Mouse (Mus musculus) testis, adult 2 months (tissue): ENCODE measurements around the gene Syce3. TPM values are rescaled to one million over a fixed set of nuclear protein-coding genes. Genes with fewer than 3 reads are reported as not detected.

Experiments used
- H3K27ac ChIP-seq: fragments of 200-500 bp; 2 replicates; pipeline ENCODE4 v1.5.1; 2012; ENCODE audit warnings: low read depth, low read length; ENCODE audit not compliant: control insufficient read depth, insufficient read depth
- H3K27me3 ChIP-seq: fragments of 200-500 bp; 2 replicates; pipeline ENCODE4 v1.6.1; 2012; ENCODE audit warnings: mild to moderate bottlenecking, low read length, moderate library complexity; ENCODE audit not compliant: control insufficient read depth, insufficient read depth
- H3K36me3 ChIP-seq: fragments of 200-500 bp; 2 replicates; pipeline ENCODE4 v1.6.1; 2012; ENCODE audit warnings: mild to moderate bottlenecking, low read length; ENCODE audit not compliant: control insufficient read depth, insufficient read depth
- H3K4me1 ChIP-seq: fragments of 200-500 bp; 2 replicates; pipeline ENCODE4 v1.6.1; 2012; ENCODE audit warnings: low read length; ENCODE audit not compliant: control insufficient read depth, insufficient read depth
- H3K4me3 ChIP-seq: fragments of 200-500 bp; 2 replicates; pipeline ENCODE4 v1.5.1; 2012; ENCODE audit warnings: low read depth, mild to moderate bottlenecking, low read length, moderate library complexity, mixed read lengths; ENCODE audit not compliant: control insufficient read depth
- CTCF ChIP-seq: fragments of 200-500 bp; IDR thresholded peaks from 2 replicates; pipeline ENCODE4 v1.5.1; 2012; ENCODE audit warnings: low read depth, mild to moderate bottlenecking, inconsistent platforms, low read length, moderate library complexity; ENCODE audit not compliant: control insufficient read depth, insufficient read depth, insufficient replicate concordance
- POLR2A ChIP-seq: fragments of 200-500 bp; IDR thresholded peaks from 2 replicates; pipeline ENCODE4 v1.6.1; 2012; ENCODE audit warnings: low read depth, mild to moderate bottlenecking, inconsistent platforms, low read length, moderate library complexity; ENCODE audit not compliant: control insufficient read depth
- polyA plus RNA-seq: library from polyadenylated mRNA; depleted of rRNA; stranded (reverse); fragments of >200 nt; gene quantifications from 2 replicates; pipeline ENCODE4 v1.2.3, GENCODE M21; 2012

Syce3 gene
- polyA plus RNA-seq, 1 experiment = 247 TPM

DNA sequence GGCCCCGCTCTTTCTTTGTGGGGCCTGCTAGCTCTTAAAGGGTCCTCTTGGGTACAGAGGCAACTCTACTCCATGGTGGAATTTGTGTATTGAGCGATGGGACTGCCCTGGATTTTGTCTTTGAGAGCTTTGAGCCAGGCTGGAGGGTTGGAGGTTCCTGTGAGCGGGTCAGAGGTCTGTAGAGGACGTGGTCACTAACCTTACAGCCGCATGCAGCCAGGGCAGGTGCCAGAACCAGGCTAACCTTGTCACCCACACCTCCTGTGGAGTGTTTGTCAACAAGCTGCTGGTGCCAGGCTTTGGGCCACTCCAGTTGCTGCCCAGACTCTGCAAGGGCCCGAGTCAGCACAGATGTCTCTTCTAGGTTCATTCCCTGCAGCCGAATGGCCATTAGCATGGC lies 34.3 kb downstream of the Syce3 start:
- peaks cover 2% of the 10 kb centered on the region; the same call in 1 of the 2 replicates for H3K27me3 ChIP-seq
- no peak overlapping the region for H3K4me3 ChIP-seq
- TF ChIP-seq POLR2A (no peak), CTCF (no peak)
- H3K36me3 ChIP-seq = no peaks in the 10 kb centered on the region
- H3K4me1 ChIP-seq = peaks cover 37% of the 10 kb centered on the region
- H3K27ac ChIP-seq = no peak overlapping the region

GRCm38 (mm10) chr15:89374801-89375534 lies 35.3 kb downstream of the Syce3 start:
- Histone ChIP-seq H3K4me3 (peak overlapping the region; percentile 91), H3K27ac (no peak overlapping the region; the same call in 1 of the 2 replicates), H3K4me1 (peaks cover 37% of the 10 kb centered on the region), H3K36me3 (no peaks in the 10 kb centered on the region), H3K27me3 (peaks cover 2% of the 10 kb centered on the region; the same call in 1 of the 2 replicates)
- TF ChIP-seq POLR2A = 0 out of 2 replicates have a peak, but pooled peaks have one; percentile 11
- TF ChIP-seq CTCF = no peak

DNA sequence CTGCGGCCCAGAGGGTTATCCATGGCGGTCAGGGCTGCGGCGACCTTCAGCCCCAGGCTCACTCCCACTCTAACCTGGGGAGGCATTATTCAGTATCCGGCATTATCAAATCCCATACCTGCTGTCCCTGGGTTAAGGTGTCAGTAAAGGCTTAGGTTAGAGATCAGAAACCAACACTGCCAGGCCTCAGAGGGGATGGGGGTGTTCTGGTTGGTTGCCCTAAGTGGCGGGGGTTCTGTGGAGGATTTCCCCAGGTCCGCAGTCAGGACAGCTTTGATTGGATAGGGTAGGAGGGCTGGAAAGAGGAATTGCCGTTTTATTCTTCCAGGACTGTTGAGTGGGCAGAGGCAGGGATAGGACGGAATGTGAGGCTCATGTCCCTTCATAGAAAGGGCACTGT lies 36.0 kb downstream of the Syce3 start:
- TF ChIP-seq POLR2A (no peak), CTCF (no peak)
- Histone ChIP-seq H3K27me3 (peaks cover 2% of the 10 kb centered on the region; the same call in 1 of the 2 replicates), H3K36me3 (no peaks in the 10 kb centered on the region), H3K4me1 (peaks cover 34% of the 10 kb centered on the region), H3K4me3 (peak overlapping the region; percentile 91), H3K27ac (peak overlapping the region; percentile 91)

GRCm38 (mm10) chr15:89373762-89374248 lies 36.5 kb downstream of the Syce3 start, which contains the start of gene Sco2:
Gene Sco2, minus strand, starts transcription at chr15:89373846.
- H3K27ac ChIP-seq = peak within 1 kb of the TSS; percentile 91
- H3K4me3 ChIP-seq = peak within 1 kb of the TSS; percentile 91
- H3K27me3 ChIP-seq = no peaks in the 10 kb centered on the region
- H3K4me1 ChIP-seq = peaks cover 29% of the 10 kb centered on the region
- TF ChIP-seq CTCF (peak; percentile 72; the same call in 1 of the 2 replicates), POLR2A (peak; percentile 84; the same call in 1 of the 2 replicates)
- H3K36me3 ChIP-seq = no peaks in the 10 kb centered on the region

DNA sequence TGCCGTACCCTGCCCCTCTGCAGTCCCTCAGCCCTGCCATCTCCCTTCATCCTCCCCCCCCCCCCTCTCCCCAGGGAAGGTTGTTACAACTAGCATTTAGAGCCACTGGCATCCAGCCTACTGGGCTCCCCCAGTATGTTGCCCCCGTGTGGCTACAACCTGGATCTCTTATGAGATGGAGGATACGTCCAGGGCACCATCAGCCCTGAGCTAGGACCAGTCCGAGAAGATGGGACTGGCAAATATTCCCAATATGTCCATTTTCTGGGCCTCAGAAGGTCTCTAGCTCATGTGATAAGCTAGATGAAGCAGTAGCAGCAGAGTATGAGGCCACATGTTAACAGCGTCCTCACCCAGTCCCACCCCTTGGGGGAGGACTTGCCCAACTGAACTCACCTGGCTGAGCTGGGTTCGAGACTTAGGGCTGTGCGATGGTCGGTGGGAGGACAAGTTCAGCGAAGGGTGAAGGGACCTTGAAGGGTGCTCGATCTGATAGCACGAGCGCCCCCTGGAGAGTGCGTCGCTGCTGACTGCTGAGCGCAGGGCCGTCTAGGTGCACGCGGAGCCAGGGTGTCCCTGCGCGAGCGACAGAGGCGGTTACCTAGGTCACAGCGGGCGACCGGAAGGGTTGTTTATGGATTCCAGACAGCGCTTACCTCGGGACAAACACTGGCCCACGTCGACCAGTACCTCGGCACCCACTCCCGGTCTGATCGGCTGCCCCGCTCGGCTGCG lies 37.1 kb downstream of the Syce3 start:
- Histone ChIP-seq H3K27me3 (no peaks in the 10 kb centered on the region), H3K4me3 (peak overlapping the region; percentile 91), H3K36me3 (no peaks in the 10 kb centered on the region), H3K4me1 (peaks cover 23% of the 10 kb centered on the region), H3K27ac (peak overlapping the region; percentile 91)
- TF ChIP-seq CTCF (peak; percentile 66; the same call in 1 of the 2 replicates), POLR2A (no peak)

GRCm38 (mm10) chr15:89372536-89372935 lies 37.8 kb downstream of the Syce3 start:
- Histone ChIP-seq H3K4me1 (peaks cover 17% of the 10 kb centered on the region), H3K36me3 (no peaks in the 10 kb centered on the region), H3K4me3 (peak overlapping the region; percentile 91), H3K27me3 (no peaks in the 10 kb centered on the region), H3K27ac (no peak overlapping the region)
- TF ChIP-seq CTCF (no peak), POLR2A (no peak)

DNA sequence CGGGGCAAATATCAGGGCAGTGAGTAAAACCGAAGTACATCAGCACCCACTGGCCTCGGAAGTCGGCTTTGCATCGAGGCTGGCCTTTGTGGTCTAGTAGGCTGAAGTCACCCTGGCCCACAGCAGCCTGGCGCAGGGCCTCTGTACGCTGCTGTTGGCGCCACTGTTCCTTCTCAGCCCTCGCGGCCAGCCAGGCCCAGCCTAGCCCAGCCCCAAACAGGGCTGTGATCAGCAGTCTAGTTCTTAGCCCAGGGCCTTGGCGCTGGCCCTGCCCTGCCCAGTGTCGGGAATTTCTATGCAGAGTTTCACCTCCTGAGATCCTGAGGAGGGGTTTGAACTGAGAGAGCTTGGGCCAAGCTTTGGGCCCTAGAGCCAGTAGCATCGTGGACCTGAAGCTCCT lies 38.2 kb downstream of the Syce3 start:
- Histone ChIP-seq H3K4me3 (no peak overlapping the region), H3K27ac (no peak overlapping the region), H3K27me3 (no peaks in the 10 kb centered on the region), H3K4me1 (peaks cover 13% of the 10 kb centered on the region), H3K36me3 (no peaks in the 10 kb centered on the region)
- TF ChIP-seq CTCF = no peak
- TF ChIP-seq POLR2A = no peak
